Mouse (Mus musculus) adrenal gland, adult 2 months (tissue): ENCODE results near the gene Pcnx2. TPM values are rescaled to one million over a fixed set of nuclear protein-coding genes. Genes with fewer than 3 reads are reported as not detected.

ENCODE experiments used
- DNase-seq: peaks from one replicate; pipeline ENCODE4 v3.0.0; 2021
- polyA plus RNA-seq: library from polyadenylated mRNA; depleted of rRNA; stranded (reverse); fragments of >200 nt; gene quantifications from 2 replicates; pipeline ENCODE4 v1.2.3, GENCODE M21; 2012; rRNA removed
- total RNA-seq, 2 experiments: library from RNA; stranded (reverse); gene quantifications; 2 replicates each; pipeline ENCODE4 v1.2.3; 2021

Gene Pcnx2
- total and polyA plus RNA-seq, 3 experiments = 0.42 to 0.69 (median 0.55) TPM

GRCm38 (mm10) chr8:125709171-125709570, 188.9 kb downstream of the Pcnx2 start:
- DNase-seq = no peak

GRCm38 (mm10) chr8:125705816-125706215, 192.3 kb downstream of the Pcnx2 start:
- no peak for DNase-seq

GRCm38 (mm10) chr8:125704434-125704833, 193.7 kb downstream of the Pcnx2 start:
- DNase-seq = no peak

- no peak for DNase-seq
Measured at GRCm38 (mm10) chr8:125702868-125703473, 195.1 kb downstream of the Pcnx2 start.

Other genes starting within 250 kb of the Pcnx2 start
- 1 to 10 TPM; 2.9 to 5.5 TPM for gene Map10, start 228.5 kb downstream of the Pcnx2 start, total RNA-seq
- 3.0 and 3.2 TPM in 2 replicates for gene Map10, start 228.5 kb downstream of the Pcnx2 start, polyA plus RNA-seq
- gene Ntpcr, start 168.4 kb downstream of the Pcnx2 start, total RNA-seq = 10 to 100 TPM; 17.2 to 19.2 TPM
- 30.4 and 31.5 TPM in 2 replicates for gene Ntpcr, start 168.4 kb downstream of the Pcnx2 start, polyA plus RNA-seq
- gene Map3k21, start 12.1 kb upstream of the Pcnx2 start, total RNA-seq = 1 to 10 TPM in 1 of 2 experiments, under 1 TPM in 1; 0.78 to 1.6 TPM
- gene Map3k21, start 12.1 kb upstream of the Pcnx2 start, polyA plus RNA-seq = 1.5 and 1.9 TPM in 2 replicates
- gene Kcnk1, start 96.9 kb upstream of the Pcnx2 start, total RNA-seq = 10 to 100 TPM in 1 of 2 experiments, 1 to 10 TPM in 1; 1.3 to 12.8 TPM
- gene Kcnk1, start 96.9 kb upstream of the Pcnx2 start, polyA plus RNA-seq = 7.5 and 30.5 TPM in 2 replicates